Mouse (Mus musculus) heart, embryonic 10.5 days (tissue): Measurements from ENCODE around the gene Gm9887. TPM values are rescaled to one million over a fixed set of nuclear protein-coding genes. Genes with fewer than 3 reads are reported as not detected.

Source experiments
- DNase-seq: peaks from one replicate; pipeline ENCODE4 v3.0.0-alpha.2; 2017; ENCODE audit warnings: low spot score
- H3K27ac ChIP-seq: fragments of 300-500 bp; sonication (generic); 2 replicates; pipeline ENCODE4 v1.5.1; 2016; ENCODE audit warnings: mild to moderate bottlenecking
- H3K27me3 ChIP-seq: fragments of 300-500 bp; sonication (generic); 2 replicates; pipeline ENCODE4 v1.6.1; 2016; ENCODE audit warnings: mild to moderate bottlenecking; ENCODE audit not compliant: poor library complexity, insufficient read depth, severe bottlenecking
- H3K36me3 ChIP-seq: fragments of 300-500 bp; sonication (generic); 2 replicates; pipeline ENCODE4 v1.6.1; 2016; ENCODE audit warnings: mild to moderate bottlenecking, moderate library complexity
- H3K4me1 ChIP-seq: fragments of 300-500 bp; sonication (generic); 2 replicates; pipeline ENCODE4 v1.6.1; 2016; ENCODE audit warnings: mild to moderate bottlenecking
- H3K4me3 ChIP-seq: fragments of 300-500 bp; sonication (generic); 2 replicates; pipeline ENCODE4 v1.5.1; 2016; ENCODE audit warnings: mild to moderate bottlenecking, moderate library complexity
- H3K9me3 ChIP-seq: fragments of 300-500 bp; sonication (generic); 2 replicates; pipeline ENCODE4 v1.6.1; 2016; ENCODE audit warnings: mild to moderate bottlenecking, moderate library complexity
- WGBS: fragments of 180-500 bp; shearing (Covaris S2); methylation state at CpG from one replicate; pipeline ENCODE4 v1.1.7; 2016; 5-methylcytosine and 5-hydroxymethylcytosine counted together
- polyA plus RNA-seq: library from polyadenylated mRNA; unstranded; fragments of >200 nt; fragmentation: Nextera tagmentation; extraction: Ambion mirVana; gene quantifications from 2 replicates; pipeline ENCODE4 v1.2.1, GENCODE M21; 2016

The Gm9887 gene
- 0.95 and 1.8 TPM in 2 replicates for polyA plus RNA-seq

DNA sequence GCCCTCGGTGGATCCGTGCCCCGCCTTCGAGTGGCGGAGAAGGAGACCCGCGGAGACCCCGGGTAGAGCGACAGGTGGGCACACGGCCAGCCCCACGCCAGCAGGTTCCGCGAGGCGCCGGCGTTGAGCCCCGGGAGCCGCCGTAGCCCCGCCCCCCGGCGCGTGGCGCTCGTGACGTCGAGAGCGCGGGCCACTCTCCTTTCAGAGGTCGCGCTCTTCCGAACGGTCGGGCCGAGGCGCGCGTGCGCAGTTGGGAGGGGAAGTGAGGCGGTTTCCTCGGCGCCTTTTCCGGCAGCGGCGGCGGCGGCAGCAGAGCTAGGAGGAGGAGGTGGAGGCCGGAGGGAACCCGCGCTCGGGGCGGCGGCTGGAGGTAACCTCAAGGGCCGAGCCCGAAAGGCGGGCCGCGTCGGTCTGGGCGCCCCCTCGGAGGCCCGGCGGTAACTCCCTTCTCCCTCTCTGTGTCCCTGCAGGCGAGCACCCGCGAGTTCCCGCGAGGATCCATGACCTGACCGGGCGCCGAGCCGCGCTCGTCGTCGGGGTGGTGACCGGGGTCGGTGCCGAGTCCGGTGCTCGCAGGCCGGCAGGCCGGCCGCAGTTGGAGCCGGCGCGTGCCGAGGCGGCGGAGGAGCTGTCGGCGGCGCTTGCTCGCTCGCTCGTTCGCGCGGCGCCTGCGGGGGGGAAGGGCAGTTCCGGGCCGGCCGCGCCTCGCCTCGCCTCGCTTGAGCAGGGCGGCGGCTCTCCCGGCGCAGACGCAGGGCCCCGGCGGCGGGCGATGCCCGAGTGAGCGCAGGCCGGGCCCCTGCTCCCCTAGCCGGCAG, at the start of gene Gm9887, which contains the start of gene Arf6:
TSS of gene Gm9887 (minus strand) at position 605 of the 818 bp plus-strand sequence.
TSS of gene Arf6 (plus strand) at position 297 of the 818 bp plus-strand sequence.
- Histone ChIP-seq H3K4me1 (peaks cover 21% of the 10 kb centered on the region), H3K4me3 (peak within 1 kb of the TSS; percentile 100), H3K36me3 (peaks cover 16% of the 10 kb centered on the region; the same call in 1 of the 2 replicates), H3K27me3 (no peaks in the 10 kb centered on the region), H3K27ac (peak within 1 kb of the TSS; percentile 99), H3K9me3 (no peaks in the 10 kb centered on the region)
- WGBS, result under 1% methylated on average over 121 of the region's 121 CpGs
- DNase-seq, result peak; percentile 98

- DNase-seq, result no peak
- no peaks in the 10 kb centered on the region for H3K36me3 ChIP-seq
- no peaks in the 10 kb centered on the region for H3K9me3 ChIP-seq
- H3K4me3 ChIP-seq, result no peak overlapping the region
- no peaks in the 10 kb centered on the region for H3K27me3 ChIP-seq
- H3K27ac ChIP-seq, result no peak overlapping the region
- H3K4me1 ChIP-seq, result peaks cover 15% of the 10 kb centered on the region
- 48% methylated on average over 2 of the region's 3 CpGs for WGBS
Observed at GRCm38 (mm10) chr12:69420716-69421115, 48.5 kb upstream of the Gm9887 start.

GRCm38 (mm10) chr12:69419606-69420005, 47.3 kb upstream of the Gm9887 start:
- Histone ChIP-seq H3K9me3 (no peaks in the 10 kb centered on the region), H3K36me3 (no peaks in the 10 kb centered on the region), H3K4me3 (no peak overlapping the region), H3K27me3 (no peaks in the 10 kb centered on the region), H3K4me1 (peaks cover 10% of the 10 kb centered on the region; the same call in 1 of the 2 replicates), H3K27ac (no peak overlapping the region)
- DNase-seq, result no peak
- 83% methylated on average over 4 of the region's 4 CpGs for WGBS

- no peak for DNase-seq
- Histone ChIP-seq H3K9me3 (no peaks in the 10 kb centered on the region), H3K27ac (no peak overlapping the region), H3K36me3 (no peaks in the 10 kb centered on the region), H3K4me1 (0 out of 2 replicates have a peak, but pooled peaks cover 6% of the 10 kb centered on the region), H3K4me3 (no peak overlapping the region), H3K27me3 (no peaks in the 10 kb centered on the region)
- WGBS, result 83% methylated on average over 14 of the region's 14 CpGs
Observed at GRCm38 (mm10) chr12:69419017-69419605, 46.9 kb upstream of the Gm9887 start.

GRCm38 (mm10) chr12:69418606-69419005, 46.3 kb upstream of the Gm9887 start:
- Histone ChIP-seq H3K4me1 (0 out of 2 replicates have a peak, but pooled peaks cover 6% of the 10 kb centered on the region), H3K27me3 (no peaks in the 10 kb centered on the region), H3K27ac (no peak overlapping the region), H3K4me3 (no peak overlapping the region), H3K9me3 (no peaks in the 10 kb centered on the region), H3K36me3 (no peaks in the 10 kb centered on the region)
- no peak for DNase-seq
- 90% methylated on average over 13 of the region's 13 CpGs for WGBS

DNA sequence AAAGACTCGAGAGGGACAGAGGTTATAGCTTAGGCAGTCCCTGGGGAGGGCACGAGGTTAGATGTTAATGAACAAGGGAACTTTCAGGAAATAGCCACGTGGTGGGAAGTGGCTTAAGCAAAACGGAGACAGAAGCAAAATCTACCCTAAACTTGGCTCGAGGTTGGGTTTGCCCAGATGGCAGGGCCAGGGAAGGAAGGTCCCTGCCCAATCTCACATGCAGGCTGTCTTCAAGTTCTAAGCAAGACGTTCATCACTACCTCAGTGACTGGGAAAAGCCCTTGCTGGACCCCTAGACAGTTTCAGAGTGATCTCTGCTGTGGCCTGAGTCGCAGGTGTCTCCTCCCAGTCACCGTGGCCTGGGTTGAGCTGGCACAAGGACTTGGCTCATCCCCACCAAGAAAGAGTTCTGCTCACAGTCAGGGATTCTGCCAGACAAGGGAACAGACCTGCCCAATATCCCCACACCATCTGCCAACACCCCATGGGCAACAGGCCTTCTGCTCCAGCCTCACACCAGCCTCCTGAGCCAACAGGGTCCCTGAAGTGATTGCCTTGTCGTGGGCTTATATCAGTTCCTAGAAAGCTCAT, 45.5 kb upstream of the Gm9887 start:
- Histone ChIP-seq H3K36me3 (no peaks in the 10 kb centered on the region), H3K27me3 (no peaks in the 10 kb centered on the region), H3K9me3 (no peaks in the 10 kb centered on the region), H3K4me3 (no peak overlapping the region), H3K27ac (no peak overlapping the region), H3K4me1 (0 out of 2 replicates have a peak, but pooled peaks cover 6% of the 10 kb centered on the region)
- 60% methylated on average over 9 of the region's 9 CpGs for WGBS
- no peak for DNase-seq

DNA sequence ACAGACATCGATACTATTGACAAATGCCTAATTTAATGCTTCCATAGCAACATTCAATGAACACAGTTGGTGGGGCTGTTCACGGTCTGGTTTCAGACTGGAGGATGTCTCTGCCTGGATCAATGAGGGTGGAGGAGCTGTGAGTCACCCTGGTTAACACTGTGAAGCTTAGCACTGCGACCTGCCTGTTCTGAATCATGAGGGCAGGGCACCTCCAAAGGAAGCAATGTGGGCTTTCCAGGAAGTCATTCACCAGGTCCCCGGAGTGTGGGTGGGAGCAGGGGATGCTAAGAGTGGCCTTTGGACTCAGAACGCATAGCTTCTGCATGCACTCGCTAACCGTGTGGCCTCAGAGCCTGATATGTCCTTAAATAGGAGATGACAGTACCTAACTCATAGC, 44.5 kb upstream of the Gm9887 start:
- 68% methylated on average over 7 of the region's 7 CpGs for WGBS
- no peak overlapping the region for H3K27ac ChIP-seq

GRCm38 (mm10) chr12:69414826-69415572, 42.7 kb upstream of the Gm9887 start:
- WGBS, result 59% methylated on average over 4 of the region's 4 CpGs
- no peaks in the 10 kb centered on the region for H3K9me3 ChIP-seq
- no peak for DNase-seq
- H3K27me3 ChIP-seq, result no peaks in the 10 kb centered on the region
- H3K4me1 ChIP-seq, result 0 out of 2 replicates have a peak, but pooled peaks cover 6% of the 10 kb centered on the region
- no peak overlapping the region for H3K27ac ChIP-seq
- H3K4me3 ChIP-seq, result no peak overlapping the region
- H3K36me3 ChIP-seq, result no peaks in the 10 kb centered on the region

More for the DNA sequence above, 44.5 kb upstream of the Gm9887 start:
- Histone ChIP-seq H3K36me3 (no peaks in the 10 kb centered on the region), H3K27me3 (no peaks in the 10 kb centered on the region), H3K4me1 (0 out of 2 replicates have a peak, but pooled peaks cover 6% of the 10 kb centered on the region), H3K4me3 (no peak overlapping the region), H3K9me3 (no peaks in the 10 kb centered on the region)
- DNase-seq, result no peak

- H3K9me3 ChIP-seq, result no peaks in the 10 kb centered on the region
- DNase-seq, result no peak
- WGBS, result 80% methylated on average over 3 of the region's 3 CpGs
- H3K4me3 ChIP-seq, result no peak overlapping the region
- H3K36me3 ChIP-seq, result no peaks in the 10 kb centered on the region
- H3K4me1 ChIP-seq, result 0 out of 2 replicates have a peak, but pooled peaks cover 6% of the 10 kb centered on the region
- H3K27me3 ChIP-seq, result no peaks in the 10 kb centered on the region
- no peak overlapping the region for H3K27ac ChIP-seq
Observed at GRCm38 (mm10) chr12:69413303-69413702, 41.0 kb upstream of the Gm9887 start.

- Histone ChIP-seq H3K27ac (no peak overlapping the region), H3K36me3 (no peaks in the 10 kb centered on the region), H3K9me3 (no peaks in the 10 kb centered on the region), H3K27me3 (no peaks in the 10 kb centered on the region), H3K4me3 (no peak overlapping the region), H3K4me1 (0 out of 2 replicates have a peak, but pooled peaks cover 3% of the 10 kb centered on the region)
- WGBS, result 48% methylated on average over 4 of the region's 4 CpGs
- DNase-seq, result no peak
Observed at GRCm38 (mm10) chr12:69411936-69412335, 39.7 kb upstream of the Gm9887 start.

- no peaks in the 10 kb centered on the region for H3K36me3 ChIP-seq
- 75% methylated on average over 5 of the region's 5 CpGs for WGBS
- DNase-seq, result no peak
Observed at GRCm38 (mm10) chr12:69410767-69411166, 38.5 kb upstream of the Gm9887 start.

GRCm38 (mm10) chr12:69402594-69403167, 30.4 kb upstream of the Gm9887 start:
- Histone ChIP-seq H3K4me3 (no peak overlapping the region), H3K4me1 (no peaks in the 10 kb centered on the region), H3K36me3 (no peaks in the 10 kb centered on the region), H3K27ac (no peak overlapping the region), H3K27me3 (no peaks in the 10 kb centered on the region), H3K9me3 (no peaks in the 10 kb centered on the region)
- DNase-seq, result no peak
- 88% methylated on average over 13 of the region's 13 CpGs for WGBS

More at GRCm38 (mm10) chr12:69410767-69411166, 38.5 kb upstream of the Gm9887 start:
- H3K9me3 ChIP-seq, result no peaks in the 10 kb centered on the region
- no peak overlapping the region for H3K4me3 ChIP-seq
- H3K27me3 ChIP-seq, result no peaks in the 10 kb centered on the region
- H3K4me1 ChIP-seq, result 0 out of 2 replicates have a peak, but pooled peaks cover 3% of the 10 kb centered on the region
- no peak overlapping the region for H3K27ac ChIP-seq
